Mouse (Mus musculus) layer of hippocampus, adult 9-10 months (tissue): Measurements from ENCODE around the gene Hacd1.

Source experiments
- DNase-seq: peaks from one replicate; pipeline ENCODE4 v3.0.0; 2022; ENCODE audit warnings: low spot score

Gene Hacd1

DNA sequence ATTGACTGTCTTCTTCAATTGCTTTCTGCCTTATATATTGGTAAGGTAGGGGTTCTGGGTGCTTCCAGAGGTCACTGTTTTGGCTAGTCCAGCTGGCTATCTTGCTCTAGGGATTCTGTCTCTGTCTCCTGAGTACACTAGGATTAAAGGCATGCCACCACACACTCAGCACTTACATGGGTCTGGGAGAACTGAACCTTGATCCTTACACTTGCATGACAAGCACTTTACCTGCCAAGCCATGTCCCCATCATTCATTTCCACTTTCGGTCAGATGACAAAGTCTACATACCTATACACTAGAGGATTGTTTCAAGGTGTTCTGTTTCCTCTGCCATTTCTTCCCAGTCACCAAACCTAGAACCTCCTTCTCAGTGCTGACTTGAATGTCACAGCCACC, 50.8 kb downstream of the Hacd1 start:
- no peak for DNase-seq

DNA sequence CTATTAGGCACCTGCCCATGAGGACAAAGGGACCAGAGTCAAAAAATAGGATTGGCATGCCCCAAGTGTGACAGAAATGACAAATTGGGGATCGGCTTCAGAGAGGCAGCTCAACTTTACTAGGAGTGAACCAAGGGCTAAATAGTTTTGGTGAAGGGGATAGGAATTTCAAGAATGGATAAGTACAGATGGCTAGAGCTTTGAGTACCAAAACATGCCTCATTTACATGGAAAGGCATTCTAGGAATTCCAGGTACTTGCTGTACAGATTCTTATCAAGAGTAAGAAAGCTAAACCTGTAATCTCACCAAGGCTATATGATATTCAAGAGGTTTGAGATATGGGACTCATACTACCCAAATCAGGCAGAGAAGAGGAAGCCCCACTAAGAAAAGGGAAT, 95.8 kb downstream of the Hacd1 start:
- no peak for DNase-seq

DNA sequence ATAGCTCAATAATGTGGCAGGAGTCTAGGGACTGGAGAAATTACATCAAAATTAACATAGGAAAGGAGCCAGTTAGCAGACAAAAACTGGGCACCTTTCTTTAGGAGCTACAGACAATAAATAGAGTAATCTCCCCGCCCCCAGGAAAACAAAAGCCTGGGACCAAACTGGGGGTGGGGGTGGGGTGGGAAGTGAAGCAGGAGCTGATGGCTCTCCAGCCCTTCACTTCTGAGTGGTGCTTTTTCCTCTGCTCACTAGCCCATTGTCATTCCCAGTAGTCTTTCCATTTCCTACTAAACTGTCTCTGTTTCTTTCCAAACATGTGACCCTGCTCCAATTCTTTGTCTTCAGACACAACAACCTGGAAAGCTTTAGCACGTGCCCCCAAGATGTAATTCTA, 99.5 kb downstream of the Hacd1 start:
- DNase-seq: no peak

DNA sequence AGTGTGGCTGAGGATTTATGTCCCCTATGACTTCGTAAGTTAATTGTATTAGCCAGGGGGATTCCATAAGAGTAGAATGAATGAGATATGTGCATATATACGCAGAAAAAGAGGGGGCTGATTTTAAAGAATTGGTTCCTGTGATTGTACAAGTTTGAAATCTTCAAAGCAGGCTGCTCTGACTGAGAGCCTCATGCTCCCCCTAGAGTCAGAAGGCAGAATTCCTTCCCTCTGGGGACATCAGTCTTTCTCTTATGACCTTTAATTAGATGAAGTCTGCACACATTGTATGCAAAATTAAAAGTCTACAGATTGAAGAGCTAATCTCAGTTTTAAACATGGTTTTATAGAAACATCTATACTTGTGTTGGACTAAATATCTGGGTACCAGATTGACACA, 117.8 kb downstream of the Hacd1 start:
- peak; percentile 12 for DNase-seq

DNA sequence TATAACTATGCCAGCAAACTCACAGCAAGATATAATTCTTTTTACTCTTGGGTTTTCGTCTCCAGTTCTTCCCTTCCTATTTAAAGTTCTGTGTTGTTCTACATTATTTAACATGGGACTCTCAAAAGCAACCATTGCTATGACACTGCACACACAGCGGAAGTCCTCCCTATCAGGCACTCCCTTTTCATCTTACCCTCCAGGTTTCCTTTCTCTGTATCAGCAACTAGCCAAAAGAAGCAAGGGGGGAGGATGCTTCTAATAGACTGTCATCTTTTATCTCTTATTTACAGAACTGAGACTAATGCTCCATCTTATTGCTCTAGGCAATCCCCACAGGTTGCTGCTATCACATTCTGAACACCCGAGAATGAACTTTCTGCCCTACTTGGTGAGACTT, 120.6 kb downstream of the Hacd1 start:
- DNase-seq: no peak

DNA sequence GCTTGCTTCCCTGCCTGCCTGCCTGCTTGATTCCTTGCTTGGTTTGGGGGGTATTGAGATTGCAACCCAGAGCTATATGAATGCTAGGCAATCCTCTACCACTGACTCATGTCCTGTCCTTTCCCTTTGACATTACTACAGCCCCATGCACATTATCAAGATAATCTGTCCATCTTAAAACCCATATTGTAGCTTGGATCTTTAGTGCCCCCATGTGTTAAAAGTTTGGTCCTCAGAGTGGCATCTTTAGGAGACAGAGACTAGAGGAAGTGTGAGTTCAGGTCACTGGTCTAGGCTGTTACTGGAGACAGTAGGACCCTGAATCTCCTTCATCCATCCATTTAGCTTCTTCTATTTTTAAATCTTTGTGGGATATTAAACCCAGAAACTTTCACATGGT, 123.7 kb downstream of the Hacd1 start:
- no peak for DNase-seq

DNA sequence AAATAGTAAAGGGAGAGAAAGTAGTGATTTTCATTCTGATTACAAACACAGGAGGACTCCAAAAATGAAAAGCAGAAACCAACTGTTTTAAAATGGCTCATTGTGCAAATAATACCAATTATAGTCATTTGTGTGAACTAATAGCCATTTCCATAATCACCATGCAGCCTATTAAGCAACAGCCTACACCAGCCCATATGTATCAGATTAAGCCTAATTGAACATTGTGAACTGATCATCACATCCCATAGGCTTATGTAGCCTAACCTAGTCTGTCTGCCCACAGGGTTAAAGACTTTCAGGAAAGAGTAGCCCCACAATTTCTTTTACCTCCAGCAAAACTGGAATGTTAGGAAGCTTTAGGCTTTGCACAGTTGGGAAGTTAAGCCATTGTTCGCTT, 125.2 kb downstream of the Hacd1 start:
- no peak for DNase-seq

DNA sequence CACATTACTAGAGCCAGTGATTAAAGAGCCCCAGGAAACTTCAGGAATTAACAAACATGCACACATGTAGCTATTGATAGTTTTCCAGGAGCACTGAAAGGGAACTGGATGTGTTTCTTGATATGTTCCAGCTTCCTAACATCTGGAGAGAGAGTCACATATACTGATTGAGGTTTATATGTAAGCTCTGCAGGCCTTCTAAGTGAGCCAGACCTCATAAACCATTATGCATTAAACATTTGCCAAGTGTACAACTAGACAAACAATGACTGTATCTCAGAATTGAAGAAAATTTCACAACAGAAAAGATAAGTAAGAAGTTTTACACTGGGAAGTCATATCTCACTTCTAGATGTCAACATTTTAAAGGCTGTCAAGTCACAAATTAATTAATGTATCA, 167.4 kb downstream of the Hacd1 start:
- DNase-seq: no peak

DNA sequence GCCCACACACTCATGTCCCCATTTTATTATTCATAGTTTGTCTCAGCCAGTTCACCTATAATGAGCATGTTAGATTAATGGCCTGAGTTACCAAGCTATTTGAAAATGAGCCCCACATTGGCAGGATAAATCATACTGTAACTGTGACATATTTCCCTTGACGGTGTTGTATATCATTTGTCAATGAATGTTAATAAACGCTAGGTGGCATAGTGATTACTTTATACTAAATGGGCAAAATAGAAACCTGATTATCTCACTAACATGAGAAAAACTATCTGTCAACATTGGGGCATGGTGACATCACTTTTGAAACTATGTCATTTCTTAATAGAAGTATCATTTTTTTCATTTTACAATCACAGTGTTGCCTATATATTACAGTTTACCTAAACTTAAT, 198.5 kb downstream of the Hacd1 start:
- no peak for DNase-seq

DNA sequence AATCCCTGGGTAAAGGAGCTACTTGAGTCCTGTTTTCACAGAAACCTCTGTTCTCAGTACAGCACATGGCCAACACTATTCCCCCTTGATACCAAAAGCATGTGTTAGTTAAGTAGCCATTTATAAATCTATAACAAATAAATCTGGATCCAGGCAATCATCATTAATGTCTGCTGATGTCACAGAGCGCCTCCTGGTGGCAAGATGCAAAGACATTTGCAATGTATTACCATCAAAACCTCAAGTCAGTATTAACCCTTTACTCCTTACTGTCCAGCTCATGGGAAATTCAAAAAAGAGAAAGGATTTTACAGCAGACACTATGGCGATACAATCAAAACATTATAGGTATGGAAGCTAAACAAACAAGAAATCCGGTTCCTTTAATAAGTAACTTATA, 200.4 kb downstream of the Hacd1 start:
- DNase-seq: no peak

DNA sequence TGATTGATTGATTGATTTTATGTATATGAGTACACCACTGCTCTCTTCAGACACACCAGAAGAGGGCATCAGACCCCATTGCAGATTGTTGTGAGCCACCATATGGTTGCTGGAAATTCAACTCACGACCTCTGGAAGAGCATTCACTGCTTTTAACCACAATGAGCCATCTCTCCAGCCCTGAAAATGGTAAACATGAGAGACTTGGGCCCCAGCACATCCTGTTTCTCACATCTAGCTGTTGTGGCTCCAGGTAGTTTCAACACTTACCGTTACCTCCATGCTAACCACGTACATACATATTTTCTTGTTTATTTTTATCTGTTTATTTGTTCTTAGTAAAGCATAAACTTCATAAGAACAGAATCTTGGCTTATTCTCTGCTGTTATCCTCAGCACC, 219.6 kb downstream of the Hacd1 start:
- no peak for DNase-seq

DNA sequence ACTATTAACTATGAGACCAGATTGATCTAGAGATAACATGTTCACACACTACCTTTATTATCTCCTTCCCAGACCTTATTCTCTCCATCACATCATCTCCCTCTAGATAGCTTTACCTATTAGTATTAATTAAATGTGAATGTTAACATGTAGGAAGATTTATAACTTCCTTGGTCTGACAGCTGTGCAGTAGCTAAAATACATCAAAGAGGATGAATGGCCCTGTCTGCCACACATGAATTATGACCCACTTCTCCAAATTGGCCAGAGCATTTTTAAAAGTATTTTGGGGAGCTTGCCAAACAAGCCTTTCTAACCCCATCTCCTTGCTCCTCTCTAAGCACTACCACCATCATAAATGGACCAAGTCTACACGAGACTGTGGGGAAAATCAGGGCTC, 220.9 kb downstream of the Hacd1 start:
- DNase-seq: no peak

DNA sequence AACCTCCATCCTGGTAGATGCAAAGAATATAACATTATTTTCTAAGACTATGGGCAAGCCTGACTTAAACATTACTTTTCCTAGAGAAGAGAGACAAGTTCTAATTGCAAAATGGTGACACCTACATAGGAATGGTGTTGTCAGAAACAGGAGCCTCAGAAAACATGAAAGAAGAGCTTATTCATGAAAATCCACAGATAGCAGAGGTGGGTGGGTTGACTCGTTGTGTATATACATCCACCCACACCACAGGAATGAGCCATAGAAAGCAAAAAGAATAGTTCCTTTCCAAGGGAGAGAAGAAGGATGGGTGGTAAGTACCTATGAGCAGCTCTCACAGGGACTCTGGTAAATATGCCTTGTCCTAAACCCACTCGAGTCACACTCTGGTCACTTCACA, 239.3 kb downstream of the Hacd1 start:
- no peak for DNase-seq

DNA sequence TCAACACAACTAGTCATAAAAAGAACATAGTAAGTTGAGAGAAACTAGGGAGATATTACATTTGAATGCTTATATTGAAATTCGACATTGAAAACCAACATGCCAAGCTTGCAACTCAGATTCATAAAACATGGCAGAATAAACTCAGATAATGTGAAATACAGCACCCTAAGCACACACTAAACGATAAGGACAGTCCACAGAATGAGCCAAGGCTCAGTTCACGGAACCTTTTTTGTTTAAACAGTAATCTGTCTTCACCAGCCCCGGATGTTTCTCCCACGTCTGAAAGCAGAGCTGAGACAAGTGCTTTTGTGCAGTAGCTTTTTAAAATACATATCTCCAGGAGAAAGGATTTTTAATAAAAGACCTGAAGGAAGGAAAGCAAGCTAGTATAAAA, 247.3 kb downstream of the Hacd1 start:
- no peak for DNase-seq

DNA sequence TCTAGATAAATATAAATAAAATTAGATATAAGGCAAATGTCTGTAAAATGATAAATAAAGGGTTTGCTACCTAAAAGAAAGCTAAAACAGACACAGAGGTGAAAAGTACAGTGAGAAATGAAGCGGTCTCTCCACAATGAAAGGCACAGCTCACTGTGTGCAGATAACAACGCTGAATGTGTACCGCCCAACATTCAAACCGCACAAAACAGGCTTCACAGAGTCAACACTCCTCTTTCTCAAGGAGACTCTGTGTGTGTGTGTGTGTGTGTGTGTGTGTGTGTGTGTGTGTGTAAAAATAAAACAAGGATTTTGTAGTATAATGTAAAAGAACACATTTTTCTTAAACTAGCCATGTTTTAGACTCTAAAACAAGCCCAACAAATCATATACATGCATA, 247.9 kb downstream of the Hacd1 start:
- no peak for DNase-seq

DNA sequence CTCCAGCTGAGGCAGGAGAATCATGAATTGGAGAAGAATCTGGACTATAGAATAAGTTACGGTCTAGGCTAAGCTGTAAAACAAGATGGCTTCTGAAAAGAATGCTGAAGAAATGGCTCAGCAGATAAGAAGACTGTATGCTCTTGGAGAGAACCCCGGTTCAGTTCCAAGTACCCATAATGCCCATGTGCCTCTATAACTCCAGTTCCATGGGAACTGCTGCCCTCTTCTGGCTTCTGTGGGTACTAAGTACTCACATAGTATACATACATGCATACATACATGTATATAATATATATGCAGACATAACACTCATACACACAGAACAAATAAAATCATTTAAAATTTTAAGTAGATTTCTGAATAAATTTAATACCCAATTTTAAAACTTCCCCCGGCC, 249.8 kb downstream of the Hacd1 start:
- DNase-seq: no peak

DNA sequence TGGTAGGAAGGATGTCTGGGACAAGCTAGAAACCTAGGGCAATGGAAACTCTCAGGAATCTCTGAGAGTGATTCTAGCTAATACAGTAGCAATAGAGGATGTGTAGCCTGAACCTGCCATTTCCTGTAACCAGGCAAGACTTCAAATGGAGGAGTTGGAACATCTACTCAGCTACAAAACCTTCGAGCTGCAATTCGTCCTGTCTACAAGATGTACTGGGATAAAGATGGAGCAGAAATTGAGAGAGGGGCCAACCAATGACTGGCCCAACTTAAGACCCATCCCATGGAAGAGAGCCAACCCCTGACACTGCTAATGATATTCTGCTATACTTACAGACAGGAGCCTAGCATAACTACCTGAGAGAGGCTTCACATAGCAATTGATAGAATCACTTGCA, 255.3 kb downstream of the Hacd1 start:
- DNase-seq: no peak
